Mouse (Mus musculus) urinary bladder, postnatal 4 days (tissue): ENCODE results near the gene Larp1.
"Not testable (repeated sequence)": the region's sequence is repeated elsewhere in the genome, so short reads cannot be mapped to it uniquely, and the experiment has no call there.

Source experiments
- DNase-seq, 2 experiments: peaks; one replicate each; pipeline ENCODE4 v3.0.0; 2021 to 2022; ENCODE audit warnings: low spot score in 2 of 2

The Larp1 gene

DNA sequence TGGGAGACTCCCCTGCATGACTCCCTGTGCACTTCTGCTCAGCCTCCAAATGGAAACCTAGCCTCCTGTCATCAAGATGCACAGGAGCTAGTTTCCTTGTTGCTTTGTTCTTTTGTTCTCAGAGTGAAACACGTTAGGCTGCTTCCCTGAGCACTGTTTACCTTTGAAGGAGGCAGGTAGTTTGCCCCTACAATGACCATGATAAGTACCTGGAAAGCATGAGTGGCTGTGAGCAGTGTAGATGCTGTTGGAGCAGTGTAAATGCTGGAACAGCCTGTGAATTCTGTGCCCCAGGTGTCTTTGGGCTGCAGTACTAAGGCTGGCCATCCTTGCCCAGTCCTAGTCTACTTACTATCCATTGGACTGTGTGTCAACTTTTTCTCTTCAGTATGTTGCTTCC lies 18.0 kb downstream of the Larp1 start:
- DNase-seq: no peak

DNA sequence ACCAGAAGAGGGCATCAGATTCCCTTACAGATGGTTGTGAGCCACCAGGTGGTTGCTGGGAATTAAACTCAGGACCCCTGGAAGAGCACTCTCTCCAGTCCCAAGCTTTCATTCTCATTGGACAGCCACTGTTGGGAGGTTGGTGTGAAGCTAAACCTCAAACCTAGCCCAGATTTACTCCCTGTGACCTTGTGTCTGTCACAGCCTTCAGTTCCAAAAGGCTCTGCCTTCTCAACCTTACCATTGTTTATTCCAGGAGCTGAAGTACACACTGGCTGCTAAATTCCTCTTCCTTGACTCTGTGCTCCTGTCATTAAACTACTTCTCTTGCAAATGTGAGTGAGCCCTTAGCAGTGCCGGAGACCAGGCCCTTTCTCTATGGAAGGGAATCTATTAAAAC lies 20.1 kb downstream of the Larp1 start:
- DNase-seq: no peak

DNA sequence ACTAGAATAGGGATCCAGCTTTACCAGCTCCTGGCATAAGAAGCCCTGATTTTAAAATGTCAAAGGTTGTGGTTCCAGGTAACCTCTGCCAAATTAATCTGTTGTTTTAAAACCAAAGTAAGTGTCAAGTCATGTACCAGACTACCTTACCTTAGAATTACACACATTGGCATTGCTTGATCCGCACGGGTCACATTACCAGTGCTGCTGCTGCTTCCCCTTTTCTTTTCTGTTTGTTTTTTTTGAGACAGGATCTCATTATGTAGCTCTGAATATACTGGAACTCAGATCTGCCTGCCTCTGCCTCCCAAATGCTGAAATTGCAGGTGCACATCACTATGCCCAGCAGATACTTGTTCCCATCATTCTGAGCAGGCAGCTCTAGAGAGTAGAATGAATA lies 21.0 kb downstream of the Larp1 start:
- no peak for DNase-seq

DNA sequence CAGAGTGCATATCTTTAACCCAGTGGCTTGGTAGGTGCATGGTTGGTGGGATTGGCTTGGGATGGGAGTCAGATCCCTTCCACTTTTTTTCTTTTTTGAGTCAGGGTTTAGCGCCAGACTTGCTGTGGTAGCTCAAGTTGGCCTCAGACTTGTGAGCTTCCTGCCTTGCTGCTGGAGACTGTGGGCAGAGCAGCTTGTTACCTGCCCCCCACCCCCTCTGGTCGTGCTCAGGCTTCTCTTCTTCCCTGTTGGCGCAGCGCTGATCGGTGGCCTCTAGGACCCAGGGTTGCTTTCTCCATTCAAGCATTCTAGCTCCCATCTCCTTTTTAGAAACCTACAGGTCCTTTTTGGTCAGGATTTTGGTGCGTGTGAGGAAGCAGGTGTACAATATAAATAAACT lies 22.3 kb downstream of the Larp1 start:
- no peak for DNase-seq

DNA sequence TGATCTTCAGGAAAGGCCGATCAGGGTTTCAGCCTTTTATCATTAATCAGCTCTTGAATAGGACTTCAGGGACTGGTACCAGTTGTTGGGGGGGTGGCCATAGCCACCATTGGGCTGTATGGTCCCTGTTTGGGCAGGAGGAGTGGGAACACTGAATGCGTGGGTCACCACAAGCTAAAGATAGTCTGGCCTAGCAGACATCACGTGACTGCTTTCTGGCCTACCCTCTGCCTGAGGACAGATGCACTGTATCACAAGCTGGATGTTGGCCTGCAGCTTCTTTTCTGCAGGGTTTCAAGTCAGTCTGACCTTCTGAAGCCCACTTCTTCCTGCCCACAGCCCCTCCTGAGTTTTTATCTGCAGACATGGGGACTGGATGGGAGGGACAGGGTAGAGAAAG lies 24.8 kb downstream of the Larp1 start:
- DNase-seq: no peak

DNA sequence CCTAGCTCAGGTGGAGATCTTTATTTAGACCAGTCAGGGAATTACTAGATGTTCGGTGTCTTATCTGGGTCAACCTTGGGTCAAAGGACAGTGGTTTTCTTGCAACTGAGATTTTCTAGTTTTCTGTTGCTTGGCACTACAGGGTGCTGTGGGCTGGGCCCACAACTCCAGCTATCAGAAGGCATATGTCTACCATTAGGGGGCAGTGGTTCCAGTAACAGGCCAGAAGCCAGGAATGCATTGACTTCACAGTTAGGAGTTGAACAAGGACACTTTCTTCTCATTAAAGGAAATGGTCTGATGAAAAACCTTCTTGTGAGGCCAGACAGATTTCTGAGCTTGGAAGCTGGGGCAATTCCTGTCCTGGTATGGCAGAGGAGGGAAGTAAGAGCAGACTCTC lies 30.2 kb downstream of the Larp1 start:
- DNase-seq: no peak

DNA sequence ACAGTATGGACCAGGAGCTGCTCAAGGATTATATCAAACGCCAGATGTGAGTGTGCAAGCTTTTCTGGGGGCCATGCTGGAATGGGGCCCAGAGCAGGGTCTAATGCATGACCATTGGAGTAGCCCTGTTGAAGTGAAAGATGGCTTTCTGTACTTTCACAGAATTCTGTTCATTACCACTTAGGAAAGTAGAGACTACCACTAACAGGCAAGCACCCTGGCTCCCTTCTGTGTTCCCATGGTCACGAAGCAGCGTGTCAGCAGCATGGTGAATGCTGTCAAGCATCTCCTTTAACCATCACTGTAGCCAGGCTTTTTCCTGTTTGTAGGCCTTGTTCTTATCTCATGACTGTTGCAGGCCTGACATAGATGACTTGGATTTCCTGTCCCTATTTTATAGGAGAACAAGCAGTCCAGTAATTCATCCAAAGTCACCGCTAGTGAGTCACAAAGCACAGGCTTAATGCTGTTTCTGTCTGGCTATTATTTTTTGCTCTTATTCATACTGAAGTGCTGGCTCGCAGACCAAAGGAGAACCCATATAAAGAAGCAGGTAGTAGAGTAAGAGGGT lies 34.1 kb downstream of the Larp1 start:
- DNase-seq: no peak

DNA sequence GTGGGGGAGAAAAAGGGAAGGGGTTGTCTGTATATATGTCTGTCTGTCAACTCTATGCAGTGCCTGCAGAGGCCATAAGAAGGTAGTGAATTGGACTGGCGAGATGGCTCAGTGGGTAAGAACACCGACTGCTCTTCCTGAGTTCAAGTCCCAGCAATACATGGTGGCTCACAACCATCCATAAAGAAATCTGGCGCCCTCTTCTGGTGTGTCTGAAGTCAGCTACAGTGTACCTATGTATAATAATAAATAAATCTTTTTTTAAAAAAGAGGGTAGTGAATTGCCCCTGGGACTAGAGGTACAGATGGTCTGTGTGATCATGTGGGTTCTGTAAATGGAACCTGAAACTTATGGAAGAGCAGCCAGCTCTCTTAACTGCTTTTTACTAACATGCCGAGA lies 37.6 kb downstream of the Larp1 start:
- no peak for DNase-seq

DNA sequence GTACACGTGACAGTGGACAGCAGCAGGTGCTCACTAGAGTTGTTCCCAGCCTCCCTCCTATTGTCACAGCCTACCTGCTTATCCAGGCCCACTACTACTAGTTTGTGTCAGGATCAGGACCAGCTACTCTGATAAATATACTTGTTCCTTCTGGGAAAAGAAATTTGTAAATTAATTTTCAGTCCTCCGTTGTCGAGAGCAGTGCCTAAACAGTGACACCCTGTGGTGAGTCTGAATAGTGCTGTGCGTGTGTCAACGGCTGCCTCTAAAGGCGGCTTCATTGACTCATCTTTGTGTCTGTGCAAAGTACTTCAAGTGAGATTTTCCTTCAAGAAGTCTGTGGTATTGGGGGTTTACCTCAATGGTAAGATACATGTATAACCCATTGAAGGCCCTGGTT lies 48.6 kb downstream of the Larp1 start:
- DNase-seq: no peak

DNA sequence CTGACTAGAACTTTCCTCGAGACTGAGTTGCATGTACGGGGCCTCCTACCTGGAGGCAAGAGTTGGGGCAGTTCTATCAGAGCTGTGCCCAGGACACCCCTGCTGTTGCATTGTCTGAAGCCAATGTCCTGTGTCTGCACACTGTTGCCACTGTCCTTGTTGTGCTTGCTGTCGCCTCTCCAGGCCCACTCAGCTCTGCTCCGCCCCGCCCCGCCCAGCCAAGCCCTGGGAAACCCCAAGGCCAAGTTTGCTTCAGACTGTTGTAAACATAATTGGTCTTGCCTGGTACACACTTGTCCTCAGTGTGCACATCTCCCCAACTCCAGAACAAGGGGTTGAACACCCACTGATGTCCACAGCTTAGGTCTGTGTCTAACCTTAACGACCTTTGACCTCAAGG lies 50.9 kb downstream of the Larp1 start:
- not testable (repeated sequence) for DNase-seq

DNA sequence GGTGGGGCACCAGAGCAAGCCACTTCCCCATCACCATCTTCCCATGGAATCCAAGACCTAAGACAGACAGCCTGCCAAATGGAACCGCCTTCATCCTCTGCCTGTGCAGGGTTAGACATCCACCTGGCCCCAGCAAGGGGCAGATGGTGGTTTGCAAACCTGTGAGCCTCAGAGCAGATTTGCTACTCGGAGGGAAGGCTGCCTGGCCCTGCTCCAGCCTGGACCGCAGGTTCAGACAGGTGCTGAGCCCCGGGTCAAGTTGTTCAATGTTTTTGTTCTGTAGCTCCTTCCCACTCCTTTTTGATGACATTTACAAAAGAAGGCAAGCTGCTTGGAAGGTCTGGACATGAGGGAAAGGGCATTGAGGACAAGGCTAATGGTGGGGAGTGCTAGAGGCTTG lies 52.4 kb downstream of the Larp1 start:
- not testable (repeated sequence) for DNase-seq

DNA sequence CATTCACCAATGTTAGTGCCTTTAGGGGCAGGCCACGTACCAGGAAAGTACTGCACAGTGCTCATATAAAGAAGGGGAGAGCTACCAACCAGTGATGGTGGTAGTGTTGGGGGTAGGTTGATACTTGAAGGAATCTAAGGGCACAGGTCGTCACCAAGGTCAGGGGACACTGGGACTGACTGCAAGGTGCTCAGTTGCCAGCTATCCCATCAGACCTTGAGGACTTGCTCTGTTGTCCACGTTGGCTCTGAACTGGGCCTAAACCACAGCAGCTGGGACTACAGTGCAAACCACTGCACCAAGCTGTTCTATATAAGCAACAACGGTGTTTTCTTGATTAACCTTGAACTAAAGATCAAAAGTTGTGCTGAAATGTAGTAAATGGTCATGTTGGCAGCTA lies 53.7 kb downstream of the Larp1 start:
- DNase-seq: no peak

DNA sequence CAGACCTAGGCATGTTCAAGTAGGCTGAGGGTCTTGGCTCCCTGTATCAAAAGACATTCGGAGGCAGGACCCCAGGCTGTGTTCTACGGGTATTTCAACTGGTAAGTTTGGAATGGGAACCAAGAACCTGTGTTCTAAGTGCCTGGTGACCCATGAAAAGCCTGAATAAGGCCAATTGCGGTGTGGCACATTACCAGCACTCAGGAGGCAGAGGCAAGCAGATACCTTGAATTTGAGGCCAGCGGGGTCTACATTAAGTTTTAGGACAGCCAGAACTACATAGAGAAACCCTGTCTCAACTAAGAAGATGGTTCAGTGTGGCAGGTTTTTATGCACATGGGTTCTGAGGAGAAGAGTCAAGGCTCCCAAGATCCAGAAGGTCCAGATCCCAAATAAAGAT lies 56.2 kb downstream of the Larp1 start:
- DNase-seq: no peak

DNA sequence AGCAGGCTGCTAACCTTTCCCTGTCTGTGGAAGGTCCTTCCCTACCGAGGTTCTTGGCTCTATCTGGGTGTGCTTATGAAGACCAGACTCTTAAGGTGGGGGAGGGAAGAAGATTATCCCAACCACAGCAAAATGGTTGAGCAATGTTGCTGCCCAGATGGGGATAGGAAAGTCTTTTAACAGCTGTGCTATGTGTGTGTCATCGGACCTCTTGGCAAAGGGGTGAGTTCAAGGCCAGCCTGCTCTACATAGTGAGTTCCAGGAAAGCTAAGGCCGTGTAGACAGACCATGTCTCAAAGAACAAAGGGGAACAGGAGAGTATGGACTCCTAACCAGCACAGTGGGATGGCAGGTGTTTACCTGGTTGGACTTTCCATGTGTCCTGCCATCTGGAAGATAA lies 64.1 kb downstream of the Larp1 start:
- DNase-seq: no peak

DNA sequence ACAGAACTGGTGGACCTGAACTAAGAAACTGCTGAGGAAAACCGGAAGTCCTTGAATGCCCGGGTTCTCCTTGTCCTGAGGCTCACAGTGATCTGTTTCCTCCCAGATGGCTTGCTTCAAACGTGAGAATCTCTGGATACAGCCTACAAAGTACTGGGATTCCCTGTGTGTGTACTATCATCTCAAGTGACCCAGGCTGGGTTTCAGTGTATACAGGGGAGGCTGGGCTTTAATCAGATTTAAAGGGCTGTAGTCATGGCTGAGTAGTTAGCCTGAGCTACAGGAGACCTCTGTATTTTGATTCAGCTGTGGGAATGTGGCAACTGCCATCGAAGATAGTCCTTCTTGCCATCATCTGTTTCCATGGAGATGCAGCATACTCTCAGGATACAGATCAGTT lies 68.4 kb downstream of the Larp1 start:
- DNase-seq: no peak

DNA sequence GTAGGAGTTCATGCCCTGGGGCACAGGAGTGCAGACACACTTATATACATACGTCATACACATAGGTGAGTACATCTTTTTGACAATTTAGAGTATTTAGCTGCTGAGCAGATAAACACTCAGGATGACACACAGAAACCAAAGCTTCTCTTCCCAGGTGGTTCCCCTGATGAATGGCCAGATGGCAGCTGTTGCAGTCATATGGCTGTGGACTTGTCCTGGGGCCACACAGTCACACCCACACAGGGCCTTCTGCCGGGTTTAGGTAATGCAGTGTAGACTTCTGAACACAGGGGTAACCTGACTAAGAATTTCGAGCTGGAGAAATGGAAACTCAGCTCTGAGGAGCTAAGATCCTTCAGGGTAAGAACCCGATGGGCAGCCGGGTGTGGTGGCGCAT lies 72.9 kb downstream of the Larp1 start:
- DNase-seq: no peak

DNA sequence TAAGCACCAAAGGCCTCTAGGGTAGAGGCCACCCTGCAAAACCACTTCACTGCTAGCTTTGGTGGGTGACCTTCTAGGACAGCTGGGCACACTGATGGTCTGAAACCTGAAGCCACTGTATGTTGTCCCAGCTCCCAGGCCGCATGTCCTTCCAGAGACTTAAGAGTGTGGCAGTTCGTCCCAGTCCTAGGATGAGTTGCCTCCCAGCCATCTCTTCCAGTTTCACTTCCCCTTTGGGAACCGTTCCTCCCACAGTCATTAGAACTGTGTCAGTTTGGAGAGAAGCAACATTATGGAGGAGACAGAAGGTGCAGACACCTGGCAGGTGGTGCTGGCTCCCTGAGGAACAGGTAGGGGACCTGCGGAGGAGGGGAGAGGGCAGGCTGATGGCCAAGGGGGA lies 83.7 kb downstream of the Larp1 start:
- DNase-seq: no peak

DNA sequence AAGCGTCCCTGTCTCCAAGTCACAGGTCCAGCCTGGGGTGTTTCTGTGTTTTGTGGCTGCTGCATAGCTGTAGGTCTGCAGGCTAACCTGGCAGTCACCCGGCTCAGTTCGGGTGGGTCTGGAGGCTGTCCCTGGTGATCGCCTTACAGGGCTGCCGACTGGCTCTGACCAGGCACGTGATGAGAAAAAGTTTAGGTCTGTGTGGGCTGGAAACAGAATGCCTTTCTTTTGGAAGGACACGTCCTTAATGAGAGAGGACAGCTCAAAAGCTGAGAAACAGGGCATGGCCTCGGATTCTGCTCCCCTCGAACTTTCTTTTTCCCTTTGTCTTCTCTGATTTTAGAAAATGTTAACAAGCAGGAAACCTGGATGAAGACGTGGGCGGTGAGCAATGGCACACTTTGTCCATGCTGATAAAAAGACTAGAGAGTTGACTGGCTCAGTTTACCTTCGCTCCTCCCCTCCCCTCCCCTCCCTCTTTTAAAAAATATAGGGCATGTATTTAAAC lies 84.2 kb downstream of the Larp1 start, which contains the start of gene Gm12248:
Gene Gm12248 (minus strand): TSS at position 114 of the 508 bp plus-strand sequence.
- DNase-seq: peak; percentile 51 to 67

DNA sequence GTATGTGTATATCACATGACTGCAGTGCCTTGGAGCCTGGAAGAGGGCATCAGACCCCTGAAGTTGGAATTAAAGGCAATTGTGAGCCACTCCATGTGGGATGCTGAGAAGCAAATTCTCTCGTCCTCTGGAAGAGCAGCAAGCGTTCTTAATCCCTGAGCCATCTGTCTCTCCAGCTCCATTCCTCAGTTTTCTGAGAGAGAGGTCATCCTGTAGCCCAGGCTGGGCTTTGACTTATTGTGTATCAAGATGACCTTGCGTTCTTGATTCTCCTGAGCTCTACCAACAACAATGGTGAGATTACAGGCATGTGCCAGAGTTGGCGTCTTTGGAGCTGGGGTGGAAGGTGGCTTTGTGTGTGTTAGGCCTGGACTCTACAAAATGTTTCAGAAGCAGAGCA lies 85.9 kb downstream of the Larp1 start:
- no peak for DNase-seq

DNA sequence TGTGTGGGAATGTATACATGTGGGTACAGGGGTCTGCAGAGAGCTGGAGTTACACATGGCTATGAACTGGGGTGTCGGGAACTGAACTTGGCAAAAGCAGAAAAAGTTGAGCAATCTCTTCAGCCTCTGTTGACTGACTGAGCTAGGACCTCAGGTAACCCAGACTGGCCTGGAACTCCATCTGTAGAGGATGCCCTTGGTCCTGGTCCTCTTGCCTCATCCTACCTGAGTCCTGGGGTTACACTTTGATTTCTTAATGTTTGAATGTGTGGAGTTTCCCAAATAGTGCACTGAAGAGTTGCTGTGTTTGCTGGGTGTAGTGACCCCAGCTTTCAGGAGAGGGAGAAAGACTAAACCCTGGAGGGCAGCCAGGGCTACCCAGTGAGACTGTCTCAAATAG lies 86.7 kb downstream of the Larp1 start:
- no peak for DNase-seq

DNA sequence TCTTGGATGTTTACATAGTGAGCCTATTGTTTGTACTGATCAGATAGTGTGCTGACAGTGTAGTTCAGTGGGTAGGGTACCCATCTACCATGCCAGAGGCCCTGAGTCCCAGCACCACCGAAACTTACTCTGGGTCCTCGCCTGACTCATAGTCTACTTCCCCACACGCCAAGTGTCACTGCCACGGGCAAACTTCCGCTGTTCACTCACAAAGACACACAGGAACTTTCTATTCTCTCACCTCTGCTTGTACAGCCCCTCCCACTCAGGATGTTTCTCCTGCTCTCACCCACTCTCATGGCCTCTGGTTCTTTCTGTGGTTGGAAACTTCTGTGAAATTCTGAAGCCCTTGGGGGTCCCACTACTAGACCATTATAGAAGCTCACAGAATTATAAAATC lies 87.3 kb downstream of the Larp1 start:
- DNase-seq: no peak

DNA sequence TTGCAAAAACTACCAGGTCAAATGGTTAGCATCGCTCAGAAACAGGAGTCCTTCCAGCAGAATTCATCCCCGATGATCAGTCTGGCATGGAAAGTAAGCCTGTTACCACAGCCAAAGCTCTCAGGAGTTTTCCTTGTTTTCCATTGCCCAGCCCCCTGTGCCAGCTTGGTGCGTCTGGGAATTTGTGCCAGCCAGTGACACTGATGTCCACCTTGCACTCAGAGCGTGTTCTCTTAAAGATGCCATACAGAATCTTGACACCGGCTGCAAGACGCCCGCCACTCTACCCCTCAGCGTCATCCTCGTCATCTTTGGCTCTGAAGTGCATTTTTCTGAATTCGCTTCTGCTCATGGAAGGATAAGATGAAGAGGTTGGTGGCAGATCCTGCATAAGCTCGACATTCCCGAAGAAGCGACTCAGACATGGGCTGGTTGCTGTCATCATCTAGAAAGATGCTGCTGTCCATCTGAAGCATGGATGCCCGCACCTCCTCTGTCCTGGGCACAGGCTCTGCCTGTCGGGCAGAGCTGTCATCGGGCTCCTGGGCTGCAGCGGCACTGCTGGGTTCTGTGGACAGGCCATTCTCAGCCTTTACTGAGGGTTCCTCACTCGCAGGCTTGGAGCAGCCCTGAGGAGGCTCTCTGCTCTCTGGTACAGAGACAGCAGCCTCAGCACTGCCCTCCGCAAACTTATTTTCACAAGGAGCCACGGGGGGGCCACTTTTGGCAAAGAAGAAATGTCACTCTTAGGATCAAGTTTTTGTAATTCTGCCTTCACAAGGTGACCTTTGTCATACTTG lies 88.2 kb downstream of the Larp1 start:
- no peak for DNase-seq

DNA sequence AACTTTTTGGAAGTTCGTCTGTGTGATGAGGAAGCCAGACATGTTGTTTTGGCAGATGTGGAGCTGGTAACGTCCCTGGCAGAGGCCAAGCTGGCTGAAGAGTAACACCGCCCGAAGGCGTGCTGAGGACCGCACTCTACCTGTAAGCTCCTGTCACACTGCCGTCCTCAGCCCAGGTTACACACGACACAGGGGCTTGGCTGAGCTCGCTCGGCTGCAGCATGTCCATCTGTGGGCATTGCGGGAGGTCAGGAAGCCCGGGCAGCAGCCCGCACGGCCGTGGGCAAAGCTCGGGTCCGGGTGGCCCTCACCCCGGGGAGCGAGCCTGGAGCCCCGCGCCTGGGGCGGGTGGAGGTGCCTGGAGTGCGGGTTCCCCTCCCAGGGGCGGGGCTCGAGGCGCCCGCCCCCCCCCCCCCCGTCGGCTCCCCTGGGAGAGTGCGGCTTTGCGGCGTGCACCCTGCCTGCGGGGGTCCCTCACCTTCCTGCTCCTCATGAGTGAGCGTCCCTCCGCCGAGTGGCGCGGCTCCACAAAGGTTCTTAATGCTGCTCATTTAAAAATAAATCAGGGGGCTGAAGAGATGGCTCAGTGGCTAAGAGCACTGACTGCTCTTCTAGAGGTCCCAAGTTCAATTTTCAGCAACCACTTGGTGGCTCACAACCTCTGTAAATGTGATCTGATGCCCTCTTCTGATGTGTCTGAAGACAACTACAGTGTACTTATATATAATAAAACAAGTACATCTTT lies 88.9 kb downstream of the Larp1 start:
- DNase-seq: no peak
